Comparison of ENCODE assay signal across 8 mouse cellular contexts in the genomic region with DNA sequence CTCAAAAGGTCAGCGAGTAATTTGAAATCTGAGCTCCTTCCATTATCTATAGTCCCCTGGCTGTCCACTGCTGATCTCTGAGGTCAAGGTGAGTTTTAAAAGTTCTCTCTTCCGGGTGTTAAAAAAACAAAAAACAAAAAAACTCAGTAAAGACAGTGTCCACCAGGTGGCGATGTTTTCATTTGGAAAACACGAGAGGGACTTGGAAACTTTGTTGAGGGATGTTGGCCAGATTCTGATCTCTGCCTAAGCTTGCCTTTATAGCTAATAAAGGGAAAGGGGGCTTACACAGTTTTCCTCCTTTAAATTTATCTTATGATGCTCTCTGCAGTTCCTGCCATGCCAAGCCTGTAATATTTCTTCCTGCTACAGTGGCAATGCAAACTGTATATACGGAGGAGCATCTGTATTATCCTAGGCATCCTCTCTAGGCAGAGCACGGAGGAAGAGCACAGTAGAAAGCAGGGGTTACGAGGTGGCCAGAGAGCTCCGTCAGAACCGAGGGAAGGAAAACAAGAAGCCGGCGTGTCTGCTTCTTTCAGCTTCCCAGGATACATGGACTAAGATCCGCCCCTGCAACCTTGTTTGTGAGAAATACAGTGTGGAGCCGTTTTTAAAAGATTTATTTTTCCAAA.
DNase-seq lines count a peak whose midpoint lies in the region; ATAC-seq and TF ChIP-seq lines count a peak whose summit lies in the region.
"Had no signal": no experiment of that assay in that cellular context is flagged by ENCODE, and none has a peak within 500 bp of the region (broad histone marks: within the 10 kb centered on the region; RNA-seq: fewer than 3 reads in every experiment).

No protein-coding gene starts in this region.

- TF ChIP-seq CTCF in liver, adult 2 months (IDR thresholded peaks at IDR 0.05; ENCODE audit: low read depth, low read length) = no peak
- TF ChIP-seq CTCF in lung, adult 2 months (IDR thresholded peaks at IDR 0.05; ENCODE audit: insufficient read depth, low read length) = no peak
- peak; percentile 80 for TF ChIP-seq CTCF in stomach, postnatal 0 days (IDR thresholded peaks at IDR 0.05; ENCODE audit: low read depth)

- ATAC-seq in liver, embryonic 12.5 days = no peak
- ATAC-seq in embryonic facial prominence, embryonic 13.5 days (ENCODE audit: insufficient number of reproducible peaks, insufficient read depth, low FRiP score, low TSS enrichment, low read depth) = no peak
- no peak for ATAC-seq in kidney, embryonic 15.5 days (replicated peaks; ENCODE audit: low FRiP score)
- ATAC-seq in stomach, postnatal 0 days (ENCODE audit: low FRiP score, low TSS enrichment) = no peak

- TF ChIP-seq EP300 in stomach, postnatal 0 days (optimal IDR thresholded peaks at IDR 0.05) = no peak

- no peaks in the 10 kb centered on the region for H3K4me1 ChIP-seq in liver, adult 2 months (ENCODE audit: control insufficient read depth, insufficient read depth, low read length)
- no peaks in the 10 kb centered on the region for H3K4me1 ChIP-seq in liver, embryonic 12.5 days
- H3K4me1 ChIP-seq in embryonic facial prominence, embryonic 13.5 days = peaks cover 11% of the 10 kb centered on the region
- H3K4me1 ChIP-seq in kidney, embryonic 15.5 days = no peaks in the 10 kb centered on the region
- no peaks in the 10 kb centered on the region for H3K4me1 ChIP-seq in lung, adult 2 months (ENCODE audit: control insufficient read depth, insufficient read depth, low read length)
- no peaks in the 10 kb centered on the region for H3K4me1 ChIP-seq in stomach, postnatal 0 days (replicated peaks; ENCODE audit: control insufficient read depth, insufficient read depth)
- H3K4me1 ChIP-seq: liver, embryonic 15.5 days had no signal

- H3K27me3 ChIP-seq in liver, adult 2 months (ENCODE audit: control insufficient read depth, insufficient read depth, low read length) = no peaks in the 10 kb centered on the region
- H3K27me3 ChIP-seq in liver, embryonic 12.5 days (replicated peaks) = no peaks in the 10 kb centered on the region
- no peaks in the 10 kb centered on the region; the same call in 1 of the 2 replicates for H3K27me3 ChIP-seq in embryonic facial prominence, embryonic 13.5 days
- H3K27me3 ChIP-seq in kidney, embryonic 15.5 days = no peaks in the 10 kb centered on the region
- no peaks in the 10 kb centered on the region for H3K27me3 ChIP-seq in stomach, postnatal 0 days (ENCODE audit: control insufficient read depth, insufficient read depth, low read length)
- H3K27me3 ChIP-seq: liver, embryonic 15.5 days had no signal

- H3K9ac ChIP-seq in liver, adult 2 months (ENCODE audit: low read depth, low read length) = no peak overlapping the region
- H3K9ac ChIP-seq in liver, embryonic 12.5 days = no peak overlapping the region
- H3K9ac ChIP-seq in embryonic facial prominence, embryonic 13.5 days = 0 out of 2 replicates have a peak overlapping the region, but pooled peaks have one; percentile 16
- H3K9ac ChIP-seq in kidney, embryonic 15.5 days = no peak overlapping the region
- no peak overlapping the region for H3K9ac ChIP-seq in stomach, postnatal 0 days (ENCODE audit: low read length)
- H3K9ac ChIP-seq: liver, embryonic 15.5 days had no signal

- TF ChIP-seq POLR2A in liver, adult 2 months (IDR thresholded peaks at IDR 0.05; ENCODE audit: extremely low read depth, insufficient read depth, low read length) = no peak
- no peak for TF ChIP-seq POLR2A in lung, adult 2 months (IDR thresholded peaks at IDR 0.05; ENCODE audit: borderline replicate concordance, extremely low read depth, low read depth, low read length)

- H3K4me3 ChIP-seq in liver, adult 2 months (ENCODE audit: insufficient read depth, low read depth, low read length) = no peak overlapping the region
- no peak overlapping the region for H3K4me3 ChIP-seq in liver, embryonic 12.5 days
- no peak overlapping the region for H3K4me3 ChIP-seq in embryonic facial prominence, embryonic 13.5 days
- no peak overlapping the region for H3K4me3 ChIP-seq in kidney, embryonic 15.5 days (replicated peaks)
- no peak overlapping the region for H3K4me3 ChIP-seq in lung, adult 2 months (replicated peaks; ENCODE audit: extremely low read depth, low read depth, low read length)
- no peak overlapping the region for H3K4me3 ChIP-seq in stomach, postnatal 0 days (ENCODE audit: low read depth, low read length)
- H3K4me3 ChIP-seq: liver, embryonic 15.5 days had no signal

- 45% methylated on average over 13 of the region's 13 CpGs for WGBS in liver, adult 2 months
- 40% methylated on average over 13 of the region's 13 CpGs for whole genome bisulfite sequencing in liver, embryonic 12.5 days (ENCODE audit: insufficient replicate concordance)
- 36% methylated on average over 13 of the region's 13 CpGs for WGBS in embryonic facial prominence, embryonic 13.5 days
- 28% methylated on average over 13 of the region's 13 CpGs for WGBS in kidney, embryonic 15.5 days
- 37% methylated on average over 13 of the region's 13 CpGs for WGBS in lung, adult 2 months
- 27% methylated on average over 13 of the region's 13 CpGs for WGBS in stomach, postnatal 0 days

- H3K36me3 ChIP-seq in liver, adult 2 months (ENCODE audit: control insufficient read depth, insufficient read depth, low read length) = no peaks in the 10 kb centered on the region
- no peaks in the 10 kb centered on the region for H3K36me3 ChIP-seq in liver, embryonic 12.5 days
- H3K36me3 ChIP-seq in embryonic facial prominence, embryonic 13.5 days = no peaks in the 10 kb centered on the region
- H3K36me3 ChIP-seq in kidney, embryonic 15.5 days = no peaks in the 10 kb centered on the region
- H3K36me3 ChIP-seq in stomach, postnatal 0 days (ENCODE audit: control insufficient read depth, insufficient read depth, low read length) = no peaks in the 10 kb centered on the region
- H3K36me3 ChIP-seq: liver, embryonic 15.5 days had no signal

- no peak overlapping the region for H3K27ac ChIP-seq in liver, adult 2 months (replicated peaks; ENCODE audit: insufficient read depth, low read depth, low read length)
- no peak overlapping the region for H3K27ac ChIP-seq in liver, embryonic 12.5 days
- no peak overlapping the region for H3K27ac ChIP-seq in embryonic facial prominence, embryonic 13.5 days
- no peak overlapping the region for H3K27ac ChIP-seq in kidney, embryonic 15.5 days
- no peak overlapping the region for H3K27ac ChIP-seq in stomach, postnatal 0 days (replicated peaks)
- H3K27ac ChIP-seq: liver, embryonic 15.5 days had no signal

- H3K4me2 ChIP-seq in liver, embryonic 12.5 days = no peak overlapping the region
- no peak overlapping the region; the same call in 1 of the 2 replicates for H3K4me2 ChIP-seq in embryonic facial prominence, embryonic 13.5 days
- peak overlapping the region; percentile 31; the same call in 1 of the 2 replicates for H3K4me2 ChIP-seq in kidney, embryonic 15.5 days
- H3K4me2 ChIP-seq in stomach, postnatal 0 days (replicated peaks; ENCODE audit: low read depth) = no peak overlapping the region
- H3K4me2 ChIP-seq: liver, embryonic 15.5 days had no signal

- H3K9me3 ChIP-seq in liver, embryonic 12.5 days (replicated peaks) = no peaks in the 10 kb centered on the region
- no peaks in the 10 kb centered on the region for H3K9me3 ChIP-seq in embryonic facial prominence, embryonic 13.5 days
- H3K9me3 ChIP-seq in kidney, embryonic 15.5 days (replicated peaks) = no peaks in the 10 kb centered on the region
- H3K9me3 ChIP-seq in stomach, postnatal 0 days (ENCODE audit: control insufficient read depth, low read length) = no peaks in the 10 kb centered on the region
- H3K9me3 ChIP-seq: liver, embryonic 15.5 days had no signal

- peak; percentile 19 for DNase-seq in liver, adult 2 months (ENCODE audit: extremely low read depth, low read depth, low spot score)
- DNase-seq in adrenal gland, postnatal 14 days = peak; percentile 68
- DNase-seq in lung, adult 2 months = peak; percentile 17
- peak; percentile 29 for DNase-seq in stomach, postnatal 0 days (ENCODE audit: low spot score)

- no peaks in the 10 kb centered on the region for H3K79me2 ChIP-seq in liver, adult 2 months (ENCODE audit: control insufficient read depth, insufficient read depth, low read length)

Comparison
In these comparisons a context has a peak if more than half of its experiments do, and no peak if none do; other contexts are left out.
1. DNase-seq: peak in every context shown above with its lines; median percentile 68 in adrenal gland, postnatal 14 days; 29 in stomach, postnatal 0 days; 19 in liver, adult 2 months; 17 in lung, adult 2 months.